Mouse (Mus musculus) hindbrain, embryonic 15.5 days (tissue): ENCODE data around the gene Dnajc10. TPM values are rescaled to one million over a fixed set of nuclear protein-coding genes. Genes with fewer than 3 reads are reported as not detected.
A peak's percentile ranks its signal among the peaks of the same experiment; 100 is the strongest.

Experiments used
- ATAC-seq: fragments of 200-750 bp; cut with Nextera tagmentation; 2 replicates; pipeline ENCODE4 v1.8.0; 2017; ENCODE audit warnings: low read depth, moderate number of reproducible peaks, moderate TSS enrichment; ENCODE audit not compliant: low FRiP score
- H3K27ac ChIP-seq: fragments of 300-500 bp; sonication (generic); replicated peaks from 2 replicates; pipeline ENCODE4 v1.5.1; 2015; ENCODE audit warnings: mild to moderate bottlenecking, inconsistent platforms
- H3K27me3 ChIP-seq: fragments of 300-500 bp; sonication (generic); 2 replicates; pipeline ENCODE4 v1.6.1; 2015; ENCODE audit warnings: control low read depth, inconsistent platforms
- H3K36me3 ChIP-seq: fragments of 300-500 bp; sonication (generic); 2 replicates; pipeline ENCODE4 v1.6.1; 2015; ENCODE audit warnings: control low read depth, inconsistent platforms
- H3K4me1 ChIP-seq: fragments of 300-500 bp; sonication (generic); replicated peaks from 2 replicates; pipeline ENCODE4 v1.6.1; 2015; ENCODE audit warnings: control low read depth, inconsistent platforms
- H3K4me2 ChIP-seq: fragments of 300-500 bp; sonication (generic); 2 replicates; pipeline ENCODE4 v1.6.1; 2015; ENCODE audit warnings: moderate library complexity, mild to moderate bottlenecking, inconsistent platforms
- H3K4me3 ChIP-seq: fragments of 300-500 bp; sonication (generic); 2 replicates; pipeline ENCODE4 v1.5.1; 2015; ENCODE audit warnings: mild to moderate bottlenecking, inconsistent platforms
- H3K9ac ChIP-seq: fragments of 300-500 bp; sonication (generic); 2 replicates; pipeline ENCODE4 v1.6.1; 2015; ENCODE audit warnings: inconsistent platforms
- H3K9me3 ChIP-seq: fragments of 300-500 bp; sonication (generic); 2 replicates; pipeline ENCODE4 v1.6.1; 2016; ENCODE audit warnings: control low read depth, inconsistent platforms
- WGBS: fragments of 180-500 bp; shearing (Covaris S2); methylation state at CpG from one replicate; pipeline ENCODE4 v1.1.7; 2015; 5-methylcytosine and 5-hydroxymethylcytosine counted together
- polyA plus RNA-seq: library from polyadenylated mRNA; unstranded; fragments of >200 nt; fragmentation: Nextera tagmentation; extraction: Ambion mirVana; gene quantifications from 2 replicates; pipeline ENCODE4 v1.2.1, GENCODE M21; 2015

Dnajc10 gene
- polyA plus RNA-seq, 1 experiment from 2014 or later: 65.1 TPM

GRCm38 (mm10) chr2:80356656-80357231, 41.5 kb downstream of the Dnajc10 start:
- Histone ChIP-seq H3K27me3 (no peaks in the 10 kb centered on the region), H3K9me3 (no peaks in the 10 kb centered on the region), H3K9ac (no peak overlapping the region), H3K4me1 (no peaks in the 10 kb centered on the region), H3K27ac (no peak overlapping the region), H3K4me3 (no peak overlapping the region), H3K4me2 (no peak overlapping the region), H3K36me3 (peaks cover 29% of the 10 kb centered on the region)
- peak; percentile 73; the same call in 1 of the 2 replicates for ATAC-seq
- 51% methylated on average over 8 of the region's 8 CpGs for WGBS

GRCm38 (mm10) chr2:80371458-80371857, 56.2 kb downstream of the Dnajc10 start:
- Histone ChIP-seq H3K4me2 (no peak overlapping the region), H3K27ac (no peak overlapping the region), H3K4me1 (no peaks in the 10 kb centered on the region), H3K4me3 (no peak overlapping the region), H3K9me3 (no peaks in the 10 kb centered on the region), H3K36me3 (no peaks in the 10 kb centered on the region), H3K27me3 (no peaks in the 10 kb centered on the region), H3K9ac (no peak overlapping the region)
- no peak for ATAC-seq
- WGBS: 84% methylated on average over 8 of the region's 8 CpGs

GRCm38 (mm10) chr2:80374892-80375291, 59.6 kb downstream of the Dnajc10 start:
- ATAC-seq: no peak
- Histone ChIP-seq H3K27ac (no peak overlapping the region), H3K36me3 (no peaks in the 10 kb centered on the region), H3K4me1 (no peaks in the 10 kb centered on the region), H3K4me3 (no peak overlapping the region), H3K4me2 (no peak overlapping the region), H3K9ac (no peak overlapping the region), H3K9me3 (no peaks in the 10 kb centered on the region), H3K27me3 (no peaks in the 10 kb centered on the region)

GRCm38 (mm10) chr2:80379848-80380247, 64.6 kb downstream of the Dnajc10 start:
- Histone ChIP-seq H3K4me2 (no peak overlapping the region), H3K27ac (no peak overlapping the region), H3K27me3 (no peaks in the 10 kb centered on the region), H3K9me3 (no peaks in the 10 kb centered on the region), H3K9ac (no peak overlapping the region), H3K36me3 (no peaks in the 10 kb centered on the region), H3K4me3 (no peak overlapping the region), H3K4me1 (no peaks in the 10 kb centered on the region)
- ATAC-seq: no peak
- 91% methylated on average over 5 of the region's 5 CpGs for WGBS

GRCm38 (mm10) chr2:80384447-80384846, 69.2 kb downstream of the Dnajc10 start:
- no peaks in the 10 kb centered on the region for H3K36me3 ChIP-seq
- H3K9me3 ChIP-seq: no peaks in the 10 kb centered on the region
- no peaks in the 10 kb centered on the region for H3K4me1 ChIP-seq
- H3K27ac ChIP-seq: no peak overlapping the region
- no peak for ATAC-seq
- no peak overlapping the region for H3K9ac ChIP-seq
- no peak overlapping the region for H3K4me3 ChIP-seq
- H3K4me2 ChIP-seq: no peak overlapping the region
- WGBS: 82% methylated on average over 4 of the region's 4 CpGs
- no peaks in the 10 kb centered on the region for H3K27me3 ChIP-seq

- WGBS: 93% methylated on average over 2 of the region's 2 CpGs
- Histone ChIP-seq H3K4me3 (no peak overlapping the region), H3K4me1 (no peaks in the 10 kb centered on the region), H3K4me2 (no peak overlapping the region), H3K27ac (no peak overlapping the region), H3K36me3 (no peaks in the 10 kb centered on the region), H3K27me3 (no peaks in the 10 kb centered on the region), H3K9me3 (no peaks in the 10 kb centered on the region), H3K9ac (no peak overlapping the region)
- ATAC-seq: no peak
Observed at GRCm38 (mm10) chr2:80386255-80386654, 71.0 kb downstream of the Dnajc10 start.

GRCm38 (mm10) chr2:80387668-80388067, 72.4 kb downstream of the Dnajc10 start:
- no peak overlapping the region for H3K27ac ChIP-seq
- no peaks in the 10 kb centered on the region for H3K27me3 ChIP-seq
- ATAC-seq: no peak
- H3K4me3 ChIP-seq: no peak overlapping the region
- no peak overlapping the region for H3K9ac ChIP-seq
- no peaks in the 10 kb centered on the region for H3K4me1 ChIP-seq
- 77% methylated on average over 9 of the region's 9 CpGs for WGBS
- H3K9me3 ChIP-seq: no peaks in the 10 kb centered on the region
- no peaks in the 10 kb centered on the region for H3K36me3 ChIP-seq
- no peak overlapping the region for H3K4me2 ChIP-seq

GRCm38 (mm10) chr2:80388341-80388740, 73.1 kb downstream of the Dnajc10 start:
- no peak for ATAC-seq
- Histone ChIP-seq H3K27me3 (no peaks in the 10 kb centered on the region), H3K27ac (no peak overlapping the region), H3K9me3 (no peaks in the 10 kb centered on the region), H3K9ac (no peak overlapping the region), H3K4me1 (no peaks in the 10 kb centered on the region), H3K36me3 (no peaks in the 10 kb centered on the region), H3K4me2 (no peak overlapping the region), H3K4me3 (no peak overlapping the region)
- WGBS: 86% methylated on average over 3 of the region's 3 CpGs

GRCm38 (mm10) chr2:80396057-80396456, 80.8 kb downstream of the Dnajc10 start:
- Histone ChIP-seq H3K9me3 (no peaks in the 10 kb centered on the region), H3K9ac (no peak overlapping the region), H3K27me3 (0 out of 2 replicates have a peak, but pooled peaks cover 3% of the 10 kb centered on the region), H3K27ac (no peak overlapping the region), H3K4me2 (no peak overlapping the region), H3K4me1 (peaks cover 5% of the 10 kb centered on the region; the same call in 1 of the 2 replicates), H3K36me3 (no peaks in the 10 kb centered on the region), H3K4me3 (no peak overlapping the region)
- 60% methylated on average over 7 of the region's 7 CpGs for WGBS
- ATAC-seq: no peak

GRCm38 (mm10) chr2:80396864-80397263, 81.6 kb downstream of the Dnajc10 start:
- no peak overlapping the region for H3K27ac ChIP-seq
- H3K9me3 ChIP-seq: no peaks in the 10 kb centered on the region
- H3K27me3 ChIP-seq: peaks cover 4% of the 10 kb centered on the region; the same call in 1 of the 2 replicates
- no peaks in the 10 kb centered on the region for H3K36me3 ChIP-seq
- no peak overlapping the region for H3K9ac ChIP-seq
- no peak overlapping the region for H3K4me3 ChIP-seq
- no peak for ATAC-seq
- no peak overlapping the region for H3K4me2 ChIP-seq
- peaks cover 5% of the 10 kb centered on the region; the same call in 1 of the 2 replicates for H3K4me1 ChIP-seq
- WGBS: 48% methylated on average over 3 of the region's 3 CpGs

- H3K27me3 ChIP-seq: peaks cover 6% of the 10 kb centered on the region; the same call in 1 of the 2 replicates
- no peak overlapping the region for H3K27ac ChIP-seq
- peak; percentile 48; the same call in 1 of the 2 replicates for ATAC-seq
- H3K4me1 ChIP-seq: peaks cover 5% of the 10 kb centered on the region; the same call in 1 of the 2 replicates
- WGBS: 5% methylated on average over 3 of the region's 3 CpGs
- no peak overlapping the region for H3K4me3 ChIP-seq
- H3K9ac ChIP-seq: no peak overlapping the region
- H3K4me2 ChIP-seq: no peak overlapping the region
- H3K36me3 ChIP-seq: no peaks in the 10 kb centered on the region
- H3K9me3 ChIP-seq: no peaks in the 10 kb centered on the region
Observed at GRCm38 (mm10) chr2:80398595-80399099, 83.4 kb downstream of the Dnajc10 start.
